Mouse (Mus musculus) limb, embryonic 12.5 days (tissue): ENCODE results near the gene Ncor1. TPM values are rescaled to one million over a fixed set of nuclear protein-coding genes. Genes with fewer than 3 reads are reported as not detected.
"Not testable (repeated sequence)": the region's sequence is repeated elsewhere in the genome, so short reads cannot be mapped to it uniquely, and the experiment has no call there.

ENCODE experiments used
- ATAC-seq: fragments of 200-750 bp; cut with Nextera tagmentation; 2 replicates; pipeline ENCODE4 v1.8.0; 2017; ENCODE audit warnings: low read depth, moderate TSS enrichment; ENCODE audit not compliant: insufficient number of reproducible peaks, insufficient read depth, low FRiP score, low TSS enrichment
- H3K27ac ChIP-seq: fragments of 300-500 bp; sonication (generic); 2 replicates; pipeline ENCODE4 v1.5.1; 2016; ENCODE audit warnings: mild to moderate bottlenecking, moderate library complexity
- H3K27me3 ChIP-seq: fragments of 300-500 bp; sonication (generic); 2 replicates; pipeline ENCODE4 v1.6.1; 2016; ENCODE audit warnings: mild to moderate bottlenecking, moderate library complexity
- H3K36me3 ChIP-seq: fragments of 300-500 bp; sonication (generic); 2 replicates; pipeline ENCODE4 v1.6.1; 2016; ENCODE audit warnings: mild to moderate bottlenecking, moderate library complexity
- H3K4me1 ChIP-seq: fragments of 300-500 bp; sonication (generic); replicated peaks from 2 replicates; pipeline ENCODE4 v1.6.1; 2016
- H3K4me2 ChIP-seq: fragments of 300-500 bp; sonication (generic); 2 replicates; pipeline ENCODE4 v1.6.1; 2016; ENCODE audit warnings: mild to moderate bottlenecking, moderate library complexity
- H3K4me3 ChIP-seq: fragments of 300-500 bp; sonication (generic); replicated peaks from 2 replicates; pipeline ENCODE4 v1.5.1; 2016; ENCODE audit warnings: mild to moderate bottlenecking
- H3K9ac ChIP-seq: fragments of 300-500 bp; sonication (generic); replicated peaks from 2 replicates; pipeline ENCODE4 v1.6.1; 2016; ENCODE audit warnings: mild to moderate bottlenecking, moderate library complexity
- H3K9me3 ChIP-seq: fragments of 300-500 bp; sonication (generic); 2 replicates; pipeline ENCODE4 v1.6.1; 2016; ENCODE audit warnings: mild to moderate bottlenecking, moderate library complexity
- WGBS: fragments of 180-500 bp; shearing (Covaris S2); methylation state at CpG from one replicate; pipeline ENCODE4 v1.1.7; 2016; 5-methylcytosine and 5-hydroxymethylcytosine counted together
- polyA plus RNA-seq: library from polyadenylated mRNA; unstranded; fragments of >200 nt; fragmentation: Nextera tagmentation; extraction: Ambion mirVana; gene quantifications from 2 replicates; pipeline ENCODE4 v1.2.1, GENCODE M21; 2016

The Ncor1 gene
- polyA plus RNA-seq, 1 experiment from 2014 or later = 193 TPM

DNA sequence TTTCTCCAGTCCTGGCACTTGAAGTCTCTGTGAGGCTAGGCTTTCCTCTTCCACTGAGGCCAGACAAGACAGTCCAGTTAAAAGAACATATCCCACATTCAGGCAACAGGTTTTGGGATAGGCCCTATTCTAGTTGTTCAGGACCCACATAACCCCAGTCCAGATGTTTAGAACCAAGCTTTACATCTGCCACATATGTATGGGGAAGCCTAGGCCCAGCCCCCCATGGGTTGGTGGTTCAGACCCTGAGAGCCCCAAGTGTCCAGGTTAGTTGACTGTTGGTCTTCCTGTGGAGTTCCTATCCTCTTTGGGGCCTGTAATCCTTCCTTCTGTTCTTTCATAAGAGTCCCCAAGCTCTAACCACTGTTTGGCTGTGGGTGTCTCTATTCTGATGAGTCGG, 170.6 kb downstream of the Ncor1 start:
- peaks cover 60% of the 10 kb centered on the region for H3K36me3 ChIP-seq
- WGBS = 100% methylated on average over 1 of the region's 1 CpGs

DNA sequence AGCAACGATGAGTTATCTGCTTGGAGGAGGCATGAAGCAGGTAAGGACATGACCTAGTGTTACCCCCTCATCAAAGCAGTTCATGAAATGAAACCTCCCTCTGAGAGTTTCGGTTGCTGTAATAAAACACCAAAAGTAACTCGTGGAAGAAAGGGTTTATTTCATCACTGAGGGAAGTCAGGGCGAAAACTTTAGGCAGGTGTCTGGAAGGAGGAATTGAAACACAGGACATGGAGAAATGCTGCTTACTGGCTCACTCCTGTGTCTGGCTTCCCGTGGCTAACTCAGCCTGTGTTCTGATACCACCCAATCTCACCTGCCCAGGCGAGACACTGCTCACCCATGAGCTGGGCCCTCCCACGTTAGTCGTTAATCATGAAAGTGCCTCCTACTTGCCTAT, 173.3 kb downstream of the Ncor1 start:
- ATAC-seq = no peak
- Histone ChIP-seq H3K36me3 (peaks cover 51% of the 10 kb centered on the region), H3K9ac (no peak overlapping the region), H3K4me3 (no peak overlapping the region), H3K27me3 (no peaks in the 10 kb centered on the region), H3K27ac (no peak overlapping the region), H3K4me2 (no peak overlapping the region), H3K9me3 (no peaks in the 10 kb centered on the region), H3K4me1 (peaks cover 8% of the 10 kb centered on the region)
- WGBS = 70% methylated on average over 8 of the region's 8 CpGs

More for the DNA sequence above, 170.6 kb downstream of the Ncor1 start:
- H3K4me2 ChIP-seq = no peak overlapping the region
- no peak overlapping the region for H3K9ac ChIP-seq
- H3K27ac ChIP-seq = no peak overlapping the region
- H3K4me1 ChIP-seq = 0 out of 2 replicates have a peak, but pooled peaks cover 3% of the 10 kb centered on the region
- no peak overlapping the region for H3K4me3 ChIP-seq
- H3K27me3 ChIP-seq = no peaks in the 10 kb centered on the region
- no peaks in the 10 kb centered on the region for H3K9me3 ChIP-seq
- ATAC-seq = no peak

DNA sequence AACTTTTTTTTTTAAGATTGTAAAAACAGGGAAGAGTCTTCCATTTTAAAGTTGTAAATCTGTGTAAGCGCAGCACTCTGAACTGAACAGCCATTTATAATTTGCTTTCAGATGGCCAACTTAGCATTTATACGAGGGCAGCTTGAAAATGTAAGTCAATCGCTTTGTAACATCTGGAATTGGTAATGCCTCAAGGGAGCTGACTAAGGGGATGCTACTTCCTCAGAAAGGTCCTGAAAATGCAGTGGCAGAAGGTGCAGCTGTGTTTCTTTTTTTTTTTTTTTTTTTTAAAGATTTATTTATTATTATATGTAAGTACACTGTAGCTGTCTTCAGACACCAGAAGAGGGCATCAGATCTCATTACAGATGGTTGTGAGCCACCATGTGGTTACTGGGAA, 174.3 kb downstream of the Ncor1 start:
- H3K27me3 ChIP-seq, H3K9me3 ChIP-seq, H3K4me2 ChIP-seq, ATAC-seq, H3K27ac ChIP-seq, H3K9ac ChIP-seq, H3K4me1 ChIP-seq, H3K4me3 ChIP-seq: not testable (repeated sequence)
- H3K36me3 ChIP-seq = peaks cover 43% of the 10 kb centered on the region
- 26% methylated on average over 3 of the region's 3 CpGs for WGBS

DNA sequence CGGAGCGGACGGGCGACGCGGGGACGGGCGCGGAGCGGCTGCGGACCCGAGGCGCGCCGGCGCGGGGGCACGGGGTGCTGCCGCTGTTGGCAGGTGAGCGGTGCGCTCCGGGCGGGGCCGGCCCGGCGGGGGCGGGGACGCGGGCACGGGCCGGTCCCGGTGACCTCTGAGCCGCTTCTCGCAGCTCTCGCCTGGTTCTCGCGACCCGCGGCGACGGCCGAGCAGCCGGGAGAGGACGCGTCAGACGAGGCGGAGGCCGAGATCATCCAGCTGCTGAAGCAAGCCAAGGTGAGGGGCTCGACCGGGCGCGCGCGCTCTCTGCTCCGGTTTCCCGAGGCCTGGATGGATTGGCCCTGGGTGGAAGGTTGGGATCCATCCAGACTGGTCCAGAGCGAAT, 176.7 kb downstream of the Ncor1 start:
- Histone ChIP-seq H3K4me1 (peaks cover 8% of the 10 kb centered on the region), H3K27me3 (no peaks in the 10 kb centered on the region), H3K4me3 (peak overlapping the region; percentile 94), H3K9ac (peak overlapping the region; percentile 79), H3K36me3 (peaks cover 22% of the 10 kb centered on the region), H3K27ac (peak overlapping the region; percentile 86), H3K9me3 (no peaks in the 10 kb centered on the region), H3K4me2 (peak overlapping the region; percentile 76)
- under 1% methylated on average over 42 of the region's 57 CpGs for WGBS
- ATAC-seq = peak; percentile 66

DNA sequence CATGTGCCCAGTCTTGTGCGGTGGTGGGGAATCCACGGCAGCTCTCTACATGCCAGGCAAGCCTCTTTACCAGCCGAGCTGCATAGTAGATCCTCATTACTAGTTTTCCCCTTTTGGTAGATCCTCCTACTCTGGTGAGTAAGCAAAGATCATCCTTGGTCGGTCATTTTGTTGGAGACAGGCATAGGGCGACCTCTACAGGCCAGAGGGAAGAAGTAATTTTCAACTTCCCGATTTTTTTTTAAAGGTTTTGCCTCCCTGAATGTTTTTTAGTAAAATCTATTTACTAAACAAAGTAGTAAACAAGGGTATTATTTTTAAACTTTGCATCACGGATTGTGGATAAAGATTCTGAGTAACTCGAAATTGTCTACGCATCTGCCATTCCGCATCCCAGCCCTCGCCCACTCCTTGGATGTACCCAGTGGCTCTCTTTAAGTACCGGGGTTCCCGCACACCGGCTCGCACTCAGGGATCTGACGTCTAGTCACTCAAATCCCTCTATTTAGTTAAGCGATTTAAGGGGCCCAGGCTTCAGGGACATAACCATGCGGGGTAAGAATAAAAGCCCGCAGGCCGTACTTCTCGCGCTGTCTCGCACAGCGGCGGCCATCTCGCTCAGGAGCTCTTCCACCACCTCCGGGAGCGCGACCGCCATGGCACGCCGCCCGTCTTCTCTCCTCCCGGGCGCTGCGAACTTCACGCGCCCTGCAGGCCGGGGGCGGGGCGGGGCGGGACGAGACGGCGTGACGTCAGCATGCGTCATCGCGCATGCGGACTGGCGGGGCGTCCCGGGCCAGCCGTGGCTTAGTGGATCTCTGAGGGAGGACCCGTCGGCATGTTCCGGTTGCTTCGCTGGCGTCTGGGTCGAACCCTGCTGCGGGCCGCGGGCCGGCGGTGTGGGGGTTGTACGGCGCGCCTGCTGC, 177.4 kb downstream of the Ncor1 start, which contains the start of the genes Zswim7 and Ttc19:
Gene Zswim7, minus strand, starts transcription at position 701 of the 926 bp plus-strand sequence.
Gene Ttc19, plus strand, starts transcription at position 799 of the 926 bp plus-strand sequence.
- Histone ChIP-seq H3K9ac (peak within 1 kb of the TSS; percentile 79), H3K4me2 (peak within 1 kb of the TSS; percentile 76), H3K36me3 (peaks cover 15% of the 10 kb centered on the region), H3K4me3 (peak within 1 kb of the TSS; percentile 94), H3K4me1 (peaks cover 8% of the 10 kb centered on the region), H3K9me3 (no peaks in the 10 kb centered on the region), H3K27me3 (no peaks in the 10 kb centered on the region), H3K27ac (peak within 1 kb of the TSS; percentile 86)
- under 1% methylated on average over 68 of the region's 68 CpGs for WGBS
- ATAC-seq = peak; percentile 87

DNA sequence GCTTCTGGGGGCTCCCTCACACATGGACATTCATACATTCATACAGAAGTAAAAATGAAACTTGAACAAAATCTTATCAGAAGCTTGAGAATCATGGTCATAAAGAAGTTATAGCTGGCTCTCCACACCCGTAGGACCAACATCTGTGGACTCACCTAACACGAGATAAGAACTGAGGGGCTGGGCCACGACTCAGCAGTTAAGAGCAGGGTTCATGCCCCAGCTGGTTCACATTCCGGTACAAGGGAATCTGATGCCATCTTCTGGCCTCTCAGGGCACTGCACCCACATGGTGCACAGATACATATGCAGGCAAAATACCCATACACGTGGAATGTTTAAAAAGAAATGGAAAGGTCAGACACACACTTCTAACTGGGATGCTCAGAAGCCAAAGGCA, 180.3 kb downstream of the Ncor1 start:
- no peak overlapping the region for H3K4me2 ChIP-seq
- H3K4me3 ChIP-seq = no peak overlapping the region
- no peak for ATAC-seq
- peaks cover 5% of the 10 kb centered on the region for H3K4me1 ChIP-seq
- H3K27me3 ChIP-seq = no peaks in the 10 kb centered on the region
- 17% methylated on average over 5 of the region's 5 CpGs for WGBS
- no peak overlapping the region for H3K27ac ChIP-seq
- H3K9me3 ChIP-seq = no peaks in the 10 kb centered on the region
- no peak overlapping the region for H3K9ac ChIP-seq
- no peaks in the 10 kb centered on the region for H3K36me3 ChIP-seq

DNA sequence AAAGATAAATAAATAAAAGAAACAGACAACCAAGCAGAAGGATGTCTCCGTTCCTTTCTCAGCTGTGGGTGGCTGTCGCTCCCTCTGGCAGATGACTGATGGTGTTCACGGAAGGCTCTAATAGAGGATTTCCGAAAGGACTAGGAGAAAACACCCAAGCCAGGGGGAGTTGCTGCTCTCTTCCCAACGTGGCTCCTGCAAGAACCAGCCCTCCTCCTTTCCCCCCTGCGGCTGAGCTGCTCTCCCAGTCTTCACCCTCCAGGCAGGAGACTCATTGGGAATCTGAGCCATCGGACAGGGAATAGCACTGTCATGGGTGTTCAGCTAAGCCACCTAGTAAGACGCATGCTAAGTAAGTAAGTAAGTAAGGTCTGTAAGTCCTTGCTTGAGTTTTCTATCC, 181.3 kb downstream of the Ncor1 start:
- Histone ChIP-seq H3K27ac (no peak overlapping the region), H3K27me3 (no peaks in the 10 kb centered on the region), H3K4me1 (peaks cover 3% of the 10 kb centered on the region), H3K4me2 (no peak overlapping the region), H3K9me3 (no peaks in the 10 kb centered on the region), H3K4me3 (no peak overlapping the region), H3K9ac (no peak overlapping the region), H3K36me3 (no peaks in the 10 kb centered on the region)
- WGBS = 69% methylated on average over 8 of the region's 8 CpGs
- ATAC-seq = no peak

DNA sequence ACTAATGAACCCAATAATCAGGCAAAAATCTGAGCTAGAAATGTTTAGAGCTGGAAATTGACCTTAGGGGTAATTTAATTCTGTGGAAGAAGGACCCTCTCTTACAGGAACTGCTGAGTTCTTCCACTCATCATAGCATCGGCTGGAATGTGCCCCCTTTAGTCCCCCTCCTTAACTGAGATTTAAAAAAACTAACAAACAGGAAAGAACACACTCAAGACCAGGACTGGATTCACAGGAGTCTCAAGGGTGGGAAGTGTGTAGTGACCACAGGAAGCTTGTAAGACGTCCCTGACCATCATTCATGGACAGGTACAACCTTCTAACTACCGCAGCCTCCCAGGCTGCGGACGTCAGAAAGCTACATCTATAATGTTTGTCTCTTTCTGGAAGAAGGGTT, 187.5 kb downstream of the Ncor1 start:
- 48% methylated on average over 5 of the region's 5 CpGs for WGBS
- Histone ChIP-seq H3K9me3 (no peaks in the 10 kb centered on the region), H3K27ac (no peak overlapping the region), H3K4me2 (no peak overlapping the region), H3K4me1 (peaks cover 9% of the 10 kb centered on the region; the same call in 1 of the 2 replicates), H3K9ac (no peak overlapping the region), H3K36me3 (peaks cover 20% of the 10 kb centered on the region; the same call in 1 of the 2 replicates), H3K27me3 (no peaks in the 10 kb centered on the region), H3K4me3 (no peak overlapping the region)
- ATAC-seq = no peak

DNA sequence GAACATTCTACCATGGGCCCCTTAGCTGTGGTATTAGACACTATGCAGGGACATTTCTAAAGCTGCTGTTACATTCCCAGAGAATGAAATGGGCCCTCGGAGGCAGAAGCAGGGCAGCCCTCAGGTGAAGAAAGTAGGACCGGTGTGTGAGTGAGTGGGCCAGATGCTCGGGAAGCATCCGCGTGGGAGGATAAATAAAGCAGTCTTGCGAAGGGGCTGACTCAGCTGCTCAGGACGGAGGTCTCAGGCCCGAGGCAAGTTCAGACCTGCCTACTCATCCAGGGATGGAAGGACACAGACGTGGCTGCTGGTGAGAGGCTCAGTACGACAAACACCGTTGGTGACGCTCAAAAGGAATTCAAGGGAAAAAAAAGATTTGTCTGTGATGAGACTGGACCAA, 189.2 kb downstream of the Ncor1 start:
- no peak for ATAC-seq
- Histone ChIP-seq H3K9me3 (no peaks in the 10 kb centered on the region), H3K4me1 (peaks cover 9% of the 10 kb centered on the region; the same call in 1 of the 2 replicates), H3K27me3 (no peaks in the 10 kb centered on the region), H3K36me3 (peaks cover 31% of the 10 kb centered on the region), H3K4me3 (no peak overlapping the region), H3K4me2 (no peak overlapping the region), H3K27ac (no peak overlapping the region), H3K9ac (no peak overlapping the region)
- 68% methylated on average over 12 of the region's 12 CpGs for WGBS

DNA sequence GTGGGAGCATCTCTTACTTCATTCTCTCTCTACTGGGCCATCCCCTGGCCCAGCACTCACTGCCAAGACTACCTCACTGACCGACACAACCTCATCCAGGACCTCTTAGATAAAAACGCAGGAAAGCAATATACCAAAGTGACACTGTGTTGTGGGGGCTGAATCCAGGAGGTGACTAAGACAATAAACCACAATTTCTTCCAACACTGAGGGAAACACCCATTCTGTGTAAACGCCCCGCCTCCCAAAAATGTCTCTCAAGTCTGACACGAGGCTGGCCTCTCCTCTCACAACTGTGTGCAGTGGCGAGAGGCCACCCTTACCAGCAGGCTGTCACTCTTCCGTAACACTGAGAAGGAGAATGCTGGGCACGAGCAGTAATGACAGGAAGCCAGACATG, 190.0 kb downstream of the Ncor1 start:
- no peaks in the 10 kb centered on the region for H3K27me3 ChIP-seq
- H3K4me2 ChIP-seq = no peak overlapping the region
- 70% methylated on average over 8 of the region's 8 CpGs for WGBS
- no peak overlapping the region for H3K4me3 ChIP-seq
- H3K4me1 ChIP-seq = peaks cover 9% of the 10 kb centered on the region; the same call in 1 of the 2 replicates
- H3K9me3 ChIP-seq = no peaks in the 10 kb centered on the region
- no peak overlapping the region for H3K9ac ChIP-seq
- no peak overlapping the region for H3K27ac ChIP-seq
- no peak for ATAC-seq
- H3K36me3 ChIP-seq = peaks cover 31% of the 10 kb centered on the region

DNA sequence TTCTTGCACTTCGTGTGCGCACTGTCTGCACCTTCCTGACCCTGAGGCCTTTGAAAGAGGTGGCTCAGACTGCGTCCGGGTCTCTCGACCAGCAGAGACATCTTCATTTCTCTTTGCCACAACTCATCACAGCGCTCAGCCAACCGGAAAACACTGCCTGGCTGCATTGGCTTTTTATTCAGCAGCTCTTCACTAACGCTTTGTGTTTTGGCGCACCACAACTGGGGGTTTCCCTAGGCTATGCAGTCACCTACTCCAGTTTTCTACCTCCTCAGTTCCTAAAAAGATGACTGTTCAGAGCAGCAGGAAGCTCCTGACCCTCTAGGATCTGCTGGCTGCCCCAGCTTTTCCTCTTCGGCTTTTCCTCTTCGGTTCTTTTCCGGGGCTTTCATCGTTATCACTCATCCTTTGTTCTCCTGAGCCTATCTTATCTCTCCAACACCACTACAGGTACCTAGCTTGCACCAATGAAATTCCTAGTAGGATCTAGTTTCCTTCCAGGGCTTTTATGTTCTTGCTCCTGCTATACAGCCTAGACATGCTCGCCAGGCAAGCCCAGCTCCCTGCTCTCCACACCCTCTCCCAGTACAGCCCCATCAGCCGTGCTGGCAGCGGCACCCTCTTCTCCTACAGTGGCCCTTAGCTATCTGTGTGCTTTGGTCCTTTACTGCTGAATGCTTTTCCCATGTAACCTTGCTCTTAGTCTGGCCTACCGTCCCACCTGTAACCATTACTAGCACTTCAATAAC, 191.7 kb downstream of the Ncor1 start:
- Histone ChIP-seq H3K27ac (no peak overlapping the region), H3K9ac (no peak overlapping the region), H3K4me2 (no peak overlapping the region), H3K4me1 (peaks cover 9% of the 10 kb centered on the region; the same call in 1 of the 2 replicates), H3K27me3 (no peaks in the 10 kb centered on the region), H3K4me3 (no peak overlapping the region), H3K36me3 (peaks cover 31% of the 10 kb centered on the region), H3K9me3 (no peaks in the 10 kb centered on the region)
- WGBS = 79% methylated on average over 17 of the region's 17 CpGs
- no peak for ATAC-seq
